Mouse (Mus musculus) layer of hippocampus, adult 9-11 months (tissue): ENCODE measurements around the gene Btg3.
"Not testable (repeated sequence)": the region's sequence is repeated elsewhere in the genome, so short reads cannot be mapped to it uniquely, and the experiment has no call there.

Experiments
- DNase-seq: peaks from one replicate; pipeline ENCODE4 v3.0.0; 2022

Btg3 gene

DNA sequence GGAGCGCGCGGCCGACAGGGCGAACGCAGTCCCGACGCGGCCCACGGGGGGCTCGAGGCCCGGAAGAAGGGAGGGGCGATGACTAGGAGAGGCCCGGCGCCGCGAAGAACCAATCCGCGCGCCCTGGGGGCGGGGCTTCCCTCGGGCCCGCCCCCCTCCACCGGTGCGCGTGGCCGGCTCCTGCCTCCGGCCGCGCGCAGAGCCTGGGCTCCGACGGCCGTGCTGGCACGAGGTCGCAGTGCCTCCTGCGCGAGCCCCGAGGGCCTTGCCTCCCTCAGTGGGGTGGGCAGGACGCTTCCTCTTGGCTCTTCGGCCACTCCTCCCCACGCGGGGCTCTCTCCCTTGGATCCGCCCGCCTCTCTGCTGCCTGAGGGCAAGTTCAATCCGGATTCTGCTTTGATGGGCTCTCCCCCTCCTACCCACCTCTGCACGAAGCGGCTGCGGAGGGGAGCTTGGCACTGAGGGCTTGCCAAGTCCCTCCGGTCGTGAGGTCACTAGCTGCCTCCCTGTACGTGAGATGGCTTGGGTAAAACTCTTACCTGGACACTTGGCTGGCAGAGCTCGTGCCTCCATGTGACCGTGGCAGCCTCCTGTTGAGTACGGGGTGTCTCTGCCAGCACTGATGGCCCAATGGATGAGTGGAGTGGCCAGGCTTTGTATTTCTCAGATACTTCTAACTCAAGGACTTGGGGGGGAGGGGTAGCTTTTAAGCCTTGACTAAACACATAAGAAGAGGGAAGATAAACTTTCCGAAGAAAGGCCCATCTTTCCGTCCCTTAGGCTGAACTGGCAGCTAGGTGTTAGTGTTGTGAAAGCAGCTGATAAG is at the start of gene Btg3:
Btg3 (minus strand) TSS at position 448 of the 826 bp plus-strand sequence.
- DNase-seq: peak; percentile 86

DNA sequence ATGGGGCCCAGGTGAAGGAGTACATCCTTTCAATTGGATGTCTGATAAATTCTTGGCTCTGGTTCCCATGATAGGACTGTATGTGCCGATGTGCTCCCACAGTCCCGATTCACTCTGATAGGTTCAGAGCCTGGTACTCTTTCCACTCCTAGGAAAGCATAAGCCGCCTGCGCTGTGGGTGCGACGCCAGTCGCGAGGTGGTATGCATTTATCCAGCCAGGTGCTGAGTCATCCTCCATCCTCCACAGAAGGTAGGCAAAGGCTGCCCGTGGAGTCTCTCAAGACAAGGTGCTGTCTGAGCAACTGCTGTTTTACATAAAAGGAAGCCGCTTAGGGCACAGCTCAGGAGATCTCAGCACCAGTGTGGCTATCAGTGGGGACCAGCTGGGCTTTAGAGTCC is 40.7 kb upstream of the Btg3 start:
- DNase-seq: no peak

DNA sequence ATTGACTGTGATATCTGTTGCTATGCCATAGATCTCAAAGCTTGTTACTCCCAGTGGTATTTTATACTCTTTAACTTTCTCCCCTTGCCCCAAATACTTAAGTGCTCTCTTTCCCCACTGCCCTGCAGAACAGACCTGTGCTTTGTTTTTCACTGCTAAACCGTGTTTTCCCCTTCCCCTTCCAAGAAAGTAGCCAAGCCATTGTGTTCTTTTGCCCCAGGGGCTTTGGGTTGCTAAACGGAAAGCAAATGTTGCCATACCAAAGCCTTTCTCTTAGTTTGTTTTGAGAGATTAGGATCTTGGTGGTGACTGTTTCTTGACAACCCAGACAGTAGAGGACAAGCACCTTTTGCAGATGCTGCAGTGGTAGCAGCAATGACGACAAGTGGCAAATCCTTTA is 39.5 kb upstream of the Btg3 start:
- DNase-seq: no peak

DNA sequence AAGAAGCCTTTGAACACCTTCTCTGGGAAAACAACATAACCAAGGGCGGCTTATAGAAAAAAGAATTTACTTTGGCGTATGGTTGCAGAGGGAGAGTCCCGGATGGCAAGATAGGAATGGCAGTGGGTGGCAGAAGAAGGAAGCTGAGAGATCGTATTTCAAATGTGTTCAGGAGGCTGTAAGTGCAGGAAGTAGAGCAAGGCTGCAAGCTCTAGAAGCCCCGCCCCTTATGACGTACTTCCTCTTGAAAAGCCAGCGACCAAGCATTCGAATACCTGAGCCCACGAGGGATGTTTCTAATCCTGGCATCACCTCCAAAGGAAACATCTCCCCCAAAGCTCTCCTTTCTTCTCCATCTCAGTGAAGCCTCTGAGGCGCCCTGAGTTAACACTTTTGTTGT is 33.0 kb upstream of the Btg3 start:
- no peak for DNase-seq

DNA sequence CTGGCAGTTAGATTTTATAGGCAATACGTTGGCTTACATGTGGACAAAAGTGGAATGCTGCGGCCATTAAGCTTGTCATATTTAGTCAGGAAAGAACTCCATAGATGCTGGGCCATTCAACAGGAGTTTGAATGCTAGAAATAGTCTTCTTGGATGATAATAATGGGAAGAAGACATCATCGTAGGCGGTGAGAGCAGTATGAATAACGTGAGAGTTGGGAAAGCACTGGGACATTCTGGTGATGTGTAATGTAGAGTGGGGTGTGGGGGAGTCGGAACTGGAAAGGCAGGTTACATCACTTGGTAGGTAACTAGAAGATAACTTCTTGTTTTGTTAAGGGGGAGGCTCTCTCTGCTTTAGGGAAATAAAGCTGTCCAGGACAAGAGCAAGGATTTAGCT is 30.9 kb upstream of the Btg3 start:
- DNase-seq: no peak

DNA sequence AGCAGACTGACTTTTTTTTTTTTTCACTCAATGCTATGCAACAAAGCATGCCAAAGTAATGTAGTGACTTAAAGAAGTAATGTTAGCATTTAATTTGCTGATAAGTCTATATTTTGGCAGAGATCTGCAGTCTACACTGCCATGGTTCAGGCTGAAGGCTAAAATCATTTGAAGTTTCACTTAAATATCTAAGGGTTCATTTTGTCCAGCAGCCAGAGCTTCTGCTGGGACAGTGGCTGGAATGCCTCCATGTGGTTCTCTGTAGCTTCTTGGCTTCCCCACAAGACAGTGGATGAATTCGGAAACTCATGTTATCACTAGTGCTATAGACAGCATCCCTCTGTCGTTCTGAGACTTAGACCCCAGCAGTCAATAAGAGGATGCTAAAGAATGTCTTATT is 29.7 kb upstream of the Btg3 start:
- DNase-seq: no peak

DNA sequence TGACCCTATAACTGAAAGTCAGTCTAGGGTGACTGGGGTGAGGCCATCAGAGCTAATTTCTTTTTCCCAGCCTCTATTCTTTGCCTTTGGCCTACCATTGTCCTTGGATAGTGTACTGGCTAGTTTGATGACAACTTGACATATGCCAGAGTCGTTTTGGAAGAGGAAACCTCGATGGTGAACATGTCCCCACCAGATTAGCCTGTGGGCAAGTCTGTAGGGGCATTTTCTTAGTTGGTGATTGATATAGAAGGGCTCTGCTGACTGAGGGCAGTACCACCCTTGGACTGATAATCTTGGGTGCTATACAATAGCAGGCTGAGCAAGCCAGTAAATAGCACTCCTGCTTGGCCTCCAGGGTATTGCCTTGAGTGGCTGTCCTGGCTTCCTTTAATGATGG is 25.3 kb upstream of the Btg3 start:
- no peak for DNase-seq

DNA sequence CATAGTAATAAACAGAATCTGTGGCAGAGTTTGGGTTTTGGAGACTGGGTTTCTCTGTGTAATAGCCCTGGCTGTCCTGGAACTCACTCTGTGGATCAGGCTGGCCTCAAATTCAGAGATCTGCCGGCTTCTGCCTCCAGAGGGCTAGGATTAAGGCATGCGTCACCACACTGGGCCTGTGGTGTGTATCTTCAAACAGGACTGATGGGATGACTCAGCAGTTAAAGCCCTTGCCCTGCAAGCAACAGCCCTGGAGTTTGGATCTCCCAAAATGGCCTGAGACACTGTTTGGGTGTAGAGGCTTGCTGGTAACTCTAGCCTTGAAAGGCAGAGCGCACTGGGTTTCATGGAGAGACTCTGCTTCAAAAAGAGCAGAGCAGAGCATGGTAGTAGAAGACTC is 22.4 kb upstream of the Btg3 start:
- no peak for DNase-seq

DNA sequence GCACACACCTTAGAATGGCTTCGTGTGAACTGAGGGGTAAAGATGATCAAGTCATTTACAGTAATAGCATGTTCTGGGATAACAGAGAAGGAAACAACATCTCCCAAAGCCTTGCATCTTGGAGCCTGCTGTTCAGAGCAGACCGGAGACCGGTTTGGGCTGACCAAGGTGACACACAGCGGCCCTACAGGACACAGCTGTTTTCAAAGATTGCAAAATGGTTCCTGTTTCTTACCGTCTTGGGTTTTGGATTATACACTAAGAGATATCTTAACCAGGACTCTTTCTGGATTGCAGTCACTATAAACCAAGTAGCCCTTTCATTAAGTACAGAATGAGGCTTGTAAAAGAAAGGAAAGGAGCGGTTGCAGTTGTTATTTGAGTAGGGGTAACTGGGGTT is 21.7 kb upstream of the Btg3 start:
- DNase-seq: no peak

DNA sequence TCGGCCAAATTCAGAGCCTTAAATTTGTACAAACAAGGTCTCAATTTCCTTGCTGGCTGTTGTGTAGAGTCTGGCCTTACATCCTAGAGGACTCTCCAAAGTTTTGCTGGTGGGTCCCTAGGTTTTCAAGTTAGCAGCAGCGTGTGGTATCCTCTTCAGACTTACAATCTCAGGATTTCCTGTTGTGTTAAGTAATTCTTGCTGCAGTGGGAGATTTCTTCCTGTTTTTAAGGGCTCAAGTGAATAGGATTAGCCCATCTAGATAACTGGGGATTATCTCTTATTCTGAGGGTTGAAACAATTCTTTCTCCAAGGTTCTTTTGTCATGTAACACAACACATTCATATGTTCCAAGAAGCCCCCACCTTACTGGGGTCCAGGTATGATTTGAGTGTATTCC is 14.4 kb upstream of the Btg3 start:
- no peak for DNase-seq

DNA sequence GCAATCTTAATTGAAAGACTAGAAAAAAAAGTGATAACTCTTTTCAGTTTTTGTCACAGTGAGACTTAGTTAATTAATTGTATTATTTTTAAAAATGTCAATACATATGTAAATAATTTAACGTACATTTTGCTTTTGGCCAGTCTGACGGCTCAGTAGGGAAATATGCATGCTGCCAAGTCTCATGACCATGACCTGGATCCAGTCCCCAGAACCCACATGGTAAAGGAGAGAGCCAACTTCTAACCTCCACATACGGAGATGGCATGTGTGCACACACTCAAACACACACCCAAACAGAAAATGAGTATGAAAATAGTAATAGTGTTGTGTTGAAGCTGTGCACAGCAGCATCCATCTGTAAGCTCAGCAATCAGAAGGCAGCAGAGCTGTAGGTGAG is 13.0 kb upstream of the Btg3 start:
- DNase-seq: no peak

DNA sequence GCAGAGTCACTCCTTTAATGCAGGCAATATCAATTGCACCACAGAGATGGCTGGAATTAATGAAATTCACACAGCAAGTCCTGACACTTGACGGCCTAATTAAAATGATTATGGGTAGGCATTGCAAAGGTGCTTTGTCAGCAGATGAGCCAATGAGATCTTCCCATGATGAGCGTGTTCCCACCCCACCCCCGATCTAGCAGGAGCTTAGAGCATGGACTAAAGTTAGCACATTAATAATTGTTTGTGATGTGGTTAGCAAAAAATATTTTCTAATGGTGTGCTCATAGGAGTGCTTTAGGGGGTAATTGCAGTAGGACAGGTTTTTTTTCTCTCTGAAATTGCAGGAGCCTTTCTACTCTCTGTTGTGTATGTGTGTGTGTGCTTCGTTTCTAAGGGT is 12.1 kb upstream of the Btg3 start:
- DNase-seq: no peak

DNA sequence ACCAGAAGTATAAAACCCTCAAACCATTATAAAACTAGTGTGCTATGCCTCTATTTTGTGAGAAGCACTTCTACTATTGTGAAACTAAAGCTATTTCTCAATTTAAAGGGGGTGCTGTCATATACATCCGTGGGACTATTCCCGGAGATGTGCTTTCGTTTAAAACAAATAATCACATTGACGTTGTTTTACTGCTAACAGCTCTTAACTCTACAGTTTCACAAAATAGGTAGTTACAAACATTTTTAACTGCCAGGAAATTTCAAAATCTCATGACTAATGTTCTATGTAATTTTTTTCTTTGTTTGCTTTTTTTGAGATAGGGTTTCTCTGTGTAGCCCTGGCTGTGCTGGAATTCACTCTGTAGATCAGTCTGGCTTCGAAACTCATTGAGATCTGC is 1.5 kb upstream of the Btg3 start:
- DNase-seq: no peak

DNA sequence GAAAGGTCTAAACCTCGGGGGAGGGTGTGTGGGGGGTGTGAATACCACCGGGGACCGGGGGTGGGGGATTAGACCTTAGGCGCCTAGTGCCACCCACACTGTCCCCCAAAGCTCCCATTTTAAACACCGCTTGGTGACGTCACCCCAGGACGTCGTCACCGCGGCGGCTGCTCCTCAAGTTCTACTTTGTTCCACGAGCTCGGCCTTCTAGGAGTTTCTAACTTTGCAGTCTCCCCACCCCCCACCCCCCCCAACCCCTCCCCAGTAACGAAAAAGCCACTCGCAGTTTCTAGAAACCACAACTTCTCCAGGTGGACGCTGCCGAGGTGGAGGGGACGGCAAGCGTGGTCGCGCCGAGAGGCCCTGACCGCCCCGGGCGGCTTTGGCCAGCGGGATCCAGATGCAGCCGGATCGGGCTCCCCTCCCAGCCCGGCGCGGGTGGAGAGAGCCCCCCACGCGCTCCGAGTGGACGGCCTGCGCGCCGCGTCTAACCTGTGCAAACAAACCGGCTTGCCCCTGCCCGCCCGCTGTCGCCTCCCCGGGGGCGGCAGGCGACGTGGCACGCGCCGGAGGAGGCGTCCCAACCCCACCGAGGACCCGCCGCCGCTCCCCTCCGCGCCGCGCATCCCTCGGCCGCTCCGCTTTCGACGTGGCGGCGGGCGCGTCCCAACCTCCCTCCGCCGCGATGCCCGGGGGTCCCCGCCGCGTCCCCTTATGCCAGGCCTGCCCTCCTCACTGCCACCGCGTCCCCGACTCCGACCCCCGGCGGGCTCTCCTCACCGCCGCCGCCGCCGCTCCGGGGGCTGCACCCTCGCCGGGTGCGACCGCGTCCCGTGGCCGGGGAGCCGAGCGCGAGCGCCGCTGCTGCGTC is 936 bp downstream of the Btg3 start:
- peak; percentile 19 for DNase-seq

DNA sequence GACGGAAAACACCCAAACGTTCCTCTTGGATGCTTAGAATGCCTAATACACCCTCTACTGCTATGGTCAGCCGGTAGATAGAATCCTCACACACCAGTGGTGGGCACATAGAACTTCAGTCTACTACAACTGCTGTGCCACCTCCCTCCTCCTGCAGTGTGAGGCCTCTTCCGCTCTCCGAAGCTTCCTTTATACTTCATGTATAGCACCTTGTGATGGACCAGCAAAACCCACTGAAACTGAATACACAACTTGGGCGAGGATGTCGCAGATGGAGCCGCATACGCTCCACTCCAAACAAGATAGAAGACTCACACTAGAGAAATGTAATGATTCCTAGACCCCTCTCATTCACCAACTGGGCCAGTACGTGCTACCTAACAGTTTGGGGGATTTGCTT is 1.8 kb downstream of the Btg3 start:
- no peak for DNase-seq

DNA sequence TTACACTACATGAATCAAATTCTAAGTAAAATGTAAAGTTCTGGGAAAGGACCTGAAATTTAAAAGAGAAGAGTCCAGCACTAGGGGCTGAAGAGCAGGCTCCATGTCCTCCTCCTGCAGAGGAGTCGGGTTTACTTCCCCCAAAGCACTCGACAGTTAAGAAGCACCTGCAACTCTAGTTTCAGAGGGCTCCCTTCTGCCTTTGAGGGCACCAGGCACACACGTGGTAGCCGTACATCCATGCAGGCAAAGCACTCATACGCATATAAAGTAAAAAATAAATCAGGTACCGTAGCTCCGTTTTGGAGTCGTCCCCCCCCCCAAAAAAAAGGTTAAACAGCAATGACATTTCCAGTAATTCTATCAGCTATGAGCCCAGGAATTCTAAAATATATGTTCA is 3.2 kb downstream of the Btg3 start:
- no peak for DNase-seq

DNA sequence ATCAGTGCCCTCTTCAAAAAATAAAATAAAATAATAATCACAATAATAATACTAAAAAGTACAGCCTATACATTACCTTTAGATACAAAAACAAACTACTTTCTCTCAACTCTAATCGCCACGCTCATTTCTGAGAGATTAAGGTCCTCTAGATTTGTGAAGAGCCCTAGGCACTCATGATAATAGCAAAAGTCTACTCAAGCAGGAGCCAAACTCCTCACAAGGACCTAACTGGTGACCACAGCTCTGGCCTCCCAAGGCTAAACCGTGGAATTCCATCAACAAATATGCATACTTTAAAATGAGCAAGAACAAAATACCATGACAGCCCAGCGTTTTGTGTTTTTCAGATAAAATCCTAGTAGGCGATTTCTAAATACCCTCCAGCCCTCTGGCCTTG is 4.2 kb downstream of the Btg3 start:
- no peak for DNase-seq

DNA sequence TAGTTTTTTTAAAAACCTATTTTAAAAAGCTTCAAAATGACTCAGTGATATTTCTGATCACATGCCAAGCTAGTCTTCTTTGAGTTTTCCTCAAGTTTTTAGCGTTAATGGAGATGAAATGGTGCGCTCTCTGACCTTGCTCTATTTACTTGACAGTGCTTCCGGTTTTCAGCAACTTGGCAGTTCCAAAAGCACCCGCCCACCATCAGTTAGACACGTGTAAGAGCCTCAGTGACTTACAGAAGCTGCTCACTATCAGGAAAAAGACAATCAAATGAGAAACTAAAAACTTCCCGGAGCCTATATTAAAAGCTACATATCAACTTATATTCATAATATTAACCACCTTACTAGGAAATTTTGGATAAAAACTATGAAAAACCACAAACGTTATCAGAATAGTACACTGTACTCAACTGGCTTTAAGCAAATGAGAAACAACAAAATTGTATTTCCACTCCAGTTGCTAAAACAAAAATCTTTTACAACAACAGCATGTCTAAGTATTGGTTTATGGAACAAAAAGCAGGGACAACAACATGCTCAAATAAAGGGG is 5.4 kb downstream of the Btg3 start:
- no peak for DNase-seq

DNA sequence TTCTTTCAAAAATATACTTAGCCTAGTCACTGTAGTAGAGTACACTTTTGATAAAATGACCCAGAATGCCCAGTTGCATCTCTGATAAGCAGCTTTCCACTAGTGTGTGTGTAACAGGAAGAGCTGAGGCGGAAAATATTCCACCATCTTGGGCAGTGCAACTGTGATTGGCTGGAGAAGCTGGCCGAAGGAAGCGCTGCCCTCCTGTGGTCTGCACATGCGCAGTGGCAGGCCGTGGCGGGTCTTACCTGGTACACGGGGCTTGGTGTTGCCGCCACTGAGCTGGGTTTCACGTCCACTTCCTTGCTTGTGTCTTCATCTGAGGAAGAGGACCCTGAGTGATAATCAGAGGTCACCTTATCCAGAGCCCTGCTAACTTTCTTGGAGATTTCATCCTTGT is 12.4 kb downstream of the Btg3 start:
- not testable (repeated sequence) for DNase-seq

DNA sequence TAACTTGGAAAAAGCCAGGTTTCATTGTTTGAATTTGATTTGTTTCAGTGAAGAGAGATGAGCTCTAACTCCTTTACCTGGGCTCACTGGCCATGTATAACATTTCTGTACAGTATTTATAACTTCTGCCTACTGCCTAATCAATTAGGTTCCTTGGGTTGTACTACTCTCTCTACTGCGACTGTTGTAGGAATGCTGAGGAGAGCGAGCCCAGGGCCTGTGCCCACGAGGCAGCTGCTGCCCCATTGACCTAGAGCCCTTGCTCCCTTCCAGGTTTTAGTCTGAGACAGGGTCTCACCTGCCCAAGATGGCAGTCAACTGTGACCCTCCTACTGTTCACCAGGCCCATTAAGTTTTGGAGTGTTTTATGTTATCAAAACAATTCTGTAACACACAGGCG is 15.5 kb downstream of the Btg3 start:
- no peak for DNase-seq

DNA sequence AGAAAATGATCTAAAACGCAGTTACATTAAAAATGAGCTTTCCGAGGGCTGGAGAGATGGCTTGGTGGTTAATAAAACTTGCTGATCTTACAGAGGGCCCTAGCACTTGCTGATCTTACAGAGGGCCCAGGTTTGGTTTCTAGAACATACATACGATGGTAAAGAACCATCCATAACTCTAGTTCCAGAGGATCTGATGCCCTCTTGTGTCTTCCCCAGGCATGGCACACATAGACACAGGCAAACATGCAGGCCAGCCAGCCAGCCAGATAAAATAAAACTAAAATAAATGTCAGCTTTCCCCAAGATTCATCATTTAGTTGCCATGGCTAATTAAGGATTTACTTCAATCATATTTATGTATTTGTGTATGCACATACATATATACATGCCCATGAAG is 19.2 kb downstream of the Btg3 start:
- DNase-seq: no peak

DNA sequence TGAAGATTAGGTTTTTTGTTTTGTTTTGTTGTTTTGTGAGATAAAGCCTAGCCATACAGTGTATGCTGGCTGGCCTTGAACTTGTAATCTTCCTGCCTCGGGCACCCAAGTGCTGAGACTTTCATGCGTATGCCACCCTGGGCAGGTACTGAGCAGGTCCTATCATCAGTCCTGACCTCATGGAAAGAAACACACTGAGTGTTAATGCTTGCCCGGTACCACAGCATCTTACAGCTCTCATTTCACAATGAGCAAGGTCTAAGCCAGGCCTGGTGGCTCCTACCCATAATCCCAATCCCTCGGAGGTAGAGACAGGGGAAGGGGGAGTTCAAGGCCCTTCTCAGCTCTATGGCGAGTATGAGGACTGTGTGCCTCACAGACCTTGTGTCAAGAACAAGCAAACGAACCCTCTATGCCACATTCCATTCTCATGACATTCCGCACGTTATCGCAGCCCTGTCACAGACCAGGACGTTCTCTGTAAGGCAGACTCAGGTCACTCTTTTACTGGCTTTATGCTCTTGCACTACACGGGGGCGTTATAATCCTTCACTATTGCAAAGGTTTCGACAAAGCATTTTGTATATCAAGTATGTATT is 29.6 kb downstream of the Btg3 start:
- no peak for DNase-seq

DNA sequence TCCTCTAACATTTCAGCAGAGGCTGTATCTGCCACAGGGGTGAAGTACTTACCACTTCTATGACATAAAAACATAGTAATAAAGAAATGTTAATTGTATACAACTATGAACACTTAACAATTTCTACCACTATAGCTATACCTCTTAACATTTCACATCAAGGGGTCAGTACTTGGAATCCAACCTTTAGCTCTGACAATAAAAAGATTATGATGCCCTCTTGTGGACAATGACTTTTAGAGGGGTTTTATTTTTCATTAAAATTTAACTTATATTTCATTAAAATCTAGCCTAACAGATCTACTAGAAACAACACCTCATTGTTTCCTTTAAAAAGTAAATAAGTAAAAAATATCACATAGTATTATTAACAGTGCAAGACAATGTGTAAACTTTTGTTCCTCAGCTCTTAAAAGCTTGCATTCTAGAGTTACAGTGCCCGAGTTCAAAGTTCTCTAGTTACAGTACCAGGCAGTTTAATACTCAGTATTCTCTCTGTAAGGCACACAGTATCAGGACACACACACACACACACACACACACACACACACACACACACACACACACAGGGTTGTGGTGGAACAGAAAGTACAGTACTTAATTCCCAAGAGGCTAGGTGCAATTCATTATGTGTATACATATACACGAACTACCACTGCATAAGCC is 30.2 kb downstream of the Btg3 start:
- no peak for DNase-seq
